Mouse (Mus musculus): Measurements from ENCODE around the gene Usp17lc.
"Not testable (repeated sequence)": the region's sequence is repeated elsewhere in the genome, so short reads cannot be mapped to it uniquely, and the experiment has no call there.

Usp17lc gene

GRCm38 (mm10) chr7:103414772-103415171 lies at the start of gene Usp17lc:
Gene Usp17lc (plus strand): TSS chr7:103415072.
- not testable (repeated sequence) for DNase-seq (ENCODE audit: low spot score)

DNA sequence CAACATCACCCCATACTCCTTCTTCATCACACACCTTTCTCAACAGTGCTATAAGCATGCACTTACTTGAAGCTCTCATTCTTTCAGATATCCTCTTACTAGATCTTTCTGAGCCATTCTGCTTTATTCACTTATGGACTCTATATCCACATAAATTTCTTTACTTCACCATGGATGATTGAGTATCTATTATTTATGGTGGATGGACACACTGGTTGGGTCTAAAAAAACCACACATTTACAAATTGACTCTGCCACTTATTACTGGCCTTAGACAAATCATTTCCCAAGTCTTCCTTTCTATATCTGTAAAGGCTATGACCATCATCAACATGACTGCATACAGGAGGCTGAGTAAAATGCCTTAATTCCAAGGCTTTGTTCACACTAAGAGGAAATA lies 28.8 kb upstream of the Usp17lc start, which contains the start of gene Olfr603:
Olfr603 (minus strand) TSS at position 101 of the 400 bp plus-strand sequence.
- no peak for DNase-seq (ENCODE audit: low spot score)

- no peak for DNase-seq (ENCODE audit: low spot score)
These were observed 17.1 kb upstream of the Usp17lc start for GRCm38 (mm10) chr7:103397758-103398157.

DNA sequence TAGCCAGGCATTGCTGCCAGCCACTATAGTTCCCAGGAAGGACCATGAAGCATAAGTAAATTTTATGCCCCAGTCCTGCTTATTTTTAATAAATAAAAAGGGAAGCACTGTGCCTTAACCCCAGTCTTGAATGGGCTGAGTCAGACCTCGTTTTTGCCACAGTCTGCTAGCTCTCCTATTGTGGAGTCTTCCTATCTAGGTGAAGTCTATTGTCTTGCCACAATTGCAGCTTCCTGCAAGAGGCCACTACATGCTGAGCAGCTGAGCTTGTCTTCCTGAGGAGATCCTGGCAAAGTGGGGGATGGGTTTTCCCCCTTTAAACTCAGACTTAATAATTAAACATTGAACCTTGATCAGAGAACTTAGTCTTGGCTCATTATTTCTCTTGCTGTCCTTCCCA lies 15.9 kb upstream of the Usp17lc start:
- no peak for DNase-seq (ENCODE audit: low spot score)

GRCm38 (mm10) chr7:103406521-103407055 lies 8.3 kb upstream of the Usp17lc start:
- DNase-seq (ENCODE audit: low spot score) = not testable (repeated sequence)

GRCm38 (mm10) chr7:103445339-103445738 lies 30.5 kb downstream of the Usp17lc start, which contains the start of gene Olfr605:
Gene Olfr605 (minus strand): TSS chr7:103445439.
- no peak for DNase-seq (ENCODE audit: low spot score)

DNA sequence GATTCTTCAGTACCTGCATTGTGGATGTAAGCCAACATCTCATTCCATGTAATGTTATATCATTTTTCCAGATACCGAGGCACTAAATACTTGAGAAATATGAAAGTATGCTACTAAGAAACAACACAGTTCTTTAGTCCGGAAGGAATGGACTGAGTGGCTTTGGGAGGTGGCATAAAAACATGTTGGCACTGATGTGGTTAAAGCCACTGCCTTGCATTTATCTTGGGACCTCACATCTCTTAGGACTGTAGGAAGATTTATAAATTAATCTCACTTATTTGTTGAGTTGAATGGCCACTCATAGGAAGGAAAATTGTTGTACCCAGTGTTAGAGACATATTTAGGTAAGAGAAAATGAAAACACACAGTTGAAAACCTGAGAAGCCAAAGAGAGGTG lies 33.9 kb downstream of the Usp17lc start, which contains the start of gene Olfr606:
Olfr606 (plus strand) TSS at position 301 of the 400 bp plus-strand sequence.
- DNase-seq (ENCODE audit: low spot score) = no peak

DNA sequence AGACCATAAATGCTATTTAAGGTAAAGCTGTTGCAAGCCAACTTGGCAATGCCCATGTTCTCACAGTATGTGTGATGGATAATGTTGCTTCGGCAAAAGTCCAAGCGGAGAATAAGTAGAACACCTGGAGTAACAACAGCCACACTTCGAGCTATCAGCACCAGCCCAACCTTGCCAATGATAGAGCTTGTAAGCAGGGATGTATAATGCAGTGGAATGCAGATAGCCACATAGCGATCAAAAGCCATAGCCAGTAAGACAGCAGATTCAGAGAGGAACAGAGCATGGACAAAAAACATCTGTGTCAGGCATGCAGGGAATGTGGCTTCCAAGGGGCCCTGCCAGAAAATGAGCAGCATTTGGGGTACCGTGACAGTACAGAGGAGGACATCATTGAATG lies 45.7 kb downstream of the Usp17lc start:
- no peak for DNase-seq (ENCODE audit: low spot score)

Measured in c-Kit-positive CD71-positive TER-119-positive erythroid progenitor cells, embryonic 14.5 days (primary cell).